Mouse (Mus musculus): ENCODE data around the gene Fam160b1. TPM values are rescaled to one million over a fixed set of nuclear protein-coding genes. Genes with fewer than 3 reads are reported as not detected.

The Fam160b1 gene
- polyA plus RNA-seq, 1 experiment: 13.7 TPM

DNA sequence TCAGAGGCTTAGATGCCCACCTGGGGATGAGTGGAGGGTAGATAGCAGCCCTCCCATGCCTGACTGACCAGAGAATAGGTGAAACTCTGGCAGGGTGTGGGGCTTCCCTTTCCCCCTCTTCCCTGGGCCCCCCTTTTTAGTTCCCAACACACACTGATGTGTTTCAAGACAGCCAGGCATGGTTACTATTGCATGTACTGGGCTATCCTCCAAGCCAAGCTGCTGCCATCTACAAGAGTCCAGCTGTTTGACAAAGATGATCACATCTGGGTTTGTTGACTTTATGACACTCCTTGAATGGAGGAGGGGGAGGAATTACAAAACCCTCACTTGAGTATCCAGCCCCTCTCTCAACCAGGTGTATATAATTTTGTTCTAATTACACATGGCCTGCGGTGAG, 47.5 kb downstream of the Fam160b1 start:
- H3K4me1 ChIP-seq (ENCODE audit: control insufficient read depth, insufficient read depth, low read length): peaks cover 11% of the 10 kb centered on the region
- no peak for TF ChIP-seq POLR2A (IDR thresholded peaks at IDR 0.05; ENCODE audit: control insufficient read depth, low read depth, low read length)
- no peak for TF ChIP-seq CTCF (IDR thresholded peaks at IDR 0.05; ENCODE audit: control insufficient read depth, insufficient read depth, insufficient replicate concordance, low read depth, low read length)
- H3K36me3 ChIP-seq (ENCODE audit: control insufficient read depth, insufficient read depth, low read length): no peaks in the 10 kb centered on the region
- H3K27ac ChIP-seq (ENCODE audit: control insufficient read depth, insufficient read depth, low read depth, low read length): no peak overlapping the region
- no peak overlapping the region for H3K4me3 ChIP-seq (ENCODE audit: control insufficient read depth, low read depth, low read length)
- no peaks in the 10 kb centered on the region; the same call in 1 of the 2 replicates for H3K27me3 ChIP-seq (ENCODE audit: control insufficient read depth, insufficient read depth, low read length)

DNA sequence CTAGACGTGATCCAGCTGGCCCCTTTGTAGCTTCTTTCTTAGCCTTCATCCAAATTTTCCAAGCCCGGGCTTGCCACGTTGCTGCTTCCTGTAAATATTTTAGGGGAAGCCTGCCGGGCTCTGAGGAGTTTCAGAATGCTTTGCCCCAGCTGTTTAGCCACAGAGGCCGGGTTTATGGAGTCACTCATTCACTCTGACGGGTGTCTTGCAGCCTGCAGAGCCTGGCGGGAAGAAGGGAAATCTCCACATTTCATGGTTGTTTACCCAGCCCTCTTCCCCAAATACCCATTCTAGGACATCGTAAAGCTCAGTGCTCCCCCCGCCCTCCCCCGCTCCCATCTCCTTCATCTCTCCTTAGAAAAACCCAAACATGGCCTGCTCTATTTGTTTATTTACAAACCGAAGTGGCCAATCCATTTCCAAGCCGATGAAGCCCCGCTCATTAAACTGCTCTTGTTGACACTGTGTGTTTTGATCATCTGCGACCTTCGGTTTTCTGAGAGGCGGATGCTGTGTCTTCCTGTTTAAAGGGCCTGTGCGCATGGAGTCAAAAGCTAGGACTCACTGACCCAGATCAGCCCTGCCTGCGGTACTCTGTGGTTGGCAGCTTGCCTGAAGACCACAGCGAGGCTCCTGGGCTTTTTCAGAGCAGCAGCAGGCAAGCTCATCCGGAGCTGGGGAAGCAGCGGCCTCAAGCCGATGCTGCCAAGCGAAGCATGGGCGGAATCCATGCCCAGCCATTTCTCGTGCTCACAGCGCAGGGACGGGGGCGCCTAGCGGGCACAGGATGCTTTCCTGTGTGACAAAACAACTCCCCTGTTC, 51.1 kb downstream of the Fam160b1 start:
- no peaks in the 10 kb centered on the region; the same call in 1 of the 2 replicates for H3K27me3 ChIP-seq (ENCODE audit: control insufficient read depth, insufficient read depth, low read length)
- TF ChIP-seq CTCF (IDR thresholded peaks at IDR 0.05; ENCODE audit: control insufficient read depth, insufficient read depth, insufficient replicate concordance, low read depth, low read length): no peak
- TF ChIP-seq POLR2A (IDR thresholded peaks at IDR 0.05; ENCODE audit: control insufficient read depth, low read depth, low read length): no peak
- no peak overlapping the region for H3K27ac ChIP-seq (ENCODE audit: control insufficient read depth, insufficient read depth, low read depth, low read length)
- H3K4me1 ChIP-seq (ENCODE audit: control insufficient read depth, insufficient read depth, low read length): no peaks in the 10 kb centered on the region
- H3K4me3 ChIP-seq (ENCODE audit: control insufficient read depth, low read depth, low read length): no peak overlapping the region
- no peaks in the 10 kb centered on the region for H3K36me3 ChIP-seq (ENCODE audit: control insufficient read depth, insufficient read depth, low read length)

DNA sequence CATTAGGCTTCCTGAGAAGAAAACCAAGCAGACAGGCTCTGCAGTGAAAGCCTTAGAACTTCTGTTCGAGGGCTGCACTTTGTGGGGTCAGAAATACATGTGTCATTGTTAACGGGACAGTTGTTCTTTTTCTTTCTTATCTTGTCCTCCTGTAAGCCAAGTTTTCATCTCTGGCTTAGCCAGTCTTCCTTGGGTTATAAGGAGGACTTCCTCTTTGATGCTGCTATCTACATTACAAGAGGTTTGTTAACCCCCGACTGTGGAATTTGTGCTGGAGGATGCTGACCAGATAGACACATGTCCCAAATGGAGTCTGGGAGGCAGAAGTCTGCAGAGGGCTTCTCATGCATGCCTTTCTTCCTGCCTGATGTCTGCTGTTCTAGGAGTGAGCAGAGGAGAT, 52.7 kb downstream of the Fam160b1 start:
- peaks cover 6% of the 10 kb centered on the region for H3K4me1 ChIP-seq (ENCODE audit: control insufficient read depth, insufficient read depth, low read length)
- TF ChIP-seq POLR2A (IDR thresholded peaks at IDR 0.05; ENCODE audit: control insufficient read depth, low read depth, low read length) (no peak), CTCF (IDR thresholded peaks at IDR 0.05; ENCODE audit: control insufficient read depth, insufficient read depth, insufficient replicate concordance, low read depth, low read length) (no peak)

DNA sequence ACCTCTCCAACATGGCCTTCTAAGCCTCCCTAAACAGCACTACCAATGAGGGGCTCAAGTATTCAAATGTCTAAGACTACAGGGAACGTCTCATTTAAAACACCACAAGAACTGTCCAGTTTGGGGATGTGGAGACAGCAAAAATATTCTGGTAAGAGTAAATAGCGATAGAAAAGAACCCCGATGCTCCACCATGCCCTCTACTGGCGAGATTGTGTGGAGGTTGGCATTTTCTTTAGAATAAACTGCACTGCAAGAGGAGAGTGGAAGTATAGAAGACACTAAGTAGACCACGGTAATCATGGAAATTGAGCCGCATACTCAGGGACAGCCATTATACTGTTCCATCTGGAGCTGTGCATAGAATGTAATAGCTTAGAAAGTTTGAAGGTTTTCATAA, 53.4 kb downstream of the Fam160b1 start:
- H3K4me1 ChIP-seq (ENCODE audit: control insufficient read depth, insufficient read depth, low read length): peaks cover 7% of the 10 kb centered on the region
- no peak for TF ChIP-seq CTCF (IDR thresholded peaks at IDR 0.05; ENCODE audit: control insufficient read depth, insufficient read depth, insufficient replicate concordance, low read depth, low read length)
- no peak for TF ChIP-seq POLR2A (IDR thresholded peaks at IDR 0.05; ENCODE audit: control insufficient read depth, low read depth, low read length)
- H3K27ac ChIP-seq (ENCODE audit: control insufficient read depth, insufficient read depth, low read depth, low read length): no peak overlapping the region
- no peaks in the 10 kb centered on the region; the same call in 1 of the 2 replicates for H3K27me3 ChIP-seq (ENCODE audit: control insufficient read depth, insufficient read depth, low read length)
- H3K4me3 ChIP-seq (ENCODE audit: control insufficient read depth, low read depth, low read length): no peak overlapping the region
- H3K36me3 ChIP-seq (ENCODE audit: control insufficient read depth, insufficient read depth, low read length): no peaks in the 10 kb centered on the region

More for the DNA sequence above, 52.7 kb downstream of the Fam160b1 start:
- Histone ChIP-seq H3K27me3 (ENCODE audit: control insufficient read depth, insufficient read depth, low read length) (no peaks in the 10 kb centered on the region; the same call in 1 of the 2 replicates), H3K27ac (ENCODE audit: control insufficient read depth, insufficient read depth, low read depth, low read length) (no peak overlapping the region), H3K4me3 (ENCODE audit: control insufficient read depth, low read depth, low read length) (no peak overlapping the region), H3K36me3 (ENCODE audit: control insufficient read depth, insufficient read depth, low read length) (no peaks in the 10 kb centered on the region)

DNA sequence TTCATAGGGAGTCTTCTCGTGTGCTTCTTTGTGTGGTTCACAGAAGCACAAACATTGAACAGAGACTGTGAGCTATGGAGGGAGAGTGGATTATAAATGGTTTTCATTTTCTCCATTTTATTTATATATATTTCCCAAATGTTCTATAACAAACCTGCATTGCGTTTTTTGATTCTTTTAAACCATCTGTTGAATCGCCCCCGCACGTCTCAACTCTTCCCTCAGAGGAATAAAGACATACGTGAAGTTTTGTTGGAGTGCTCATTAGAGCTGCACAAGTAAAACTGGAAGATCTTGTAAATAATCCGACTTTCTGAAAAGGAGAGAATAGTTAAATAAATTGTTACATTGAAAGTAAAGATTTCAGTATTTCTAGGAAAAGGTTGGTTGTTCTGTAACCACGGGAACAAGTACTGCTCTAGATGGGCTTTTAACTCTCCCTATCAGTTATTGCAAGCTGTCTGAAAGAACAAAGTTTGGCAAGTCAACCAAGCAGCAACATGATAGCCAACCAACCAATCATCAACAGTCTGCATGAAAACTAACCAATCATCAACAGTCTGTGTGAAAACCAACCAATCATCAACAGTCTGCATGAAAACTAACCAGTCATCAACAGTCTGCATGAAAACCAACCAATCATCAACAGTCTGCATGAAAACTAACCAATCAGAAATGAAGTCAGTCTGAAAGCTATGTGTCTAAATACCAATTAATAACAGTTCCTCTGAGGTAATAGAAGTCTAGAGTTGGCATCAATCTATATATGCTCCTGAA, 54.7 kb downstream of the Fam160b1 start:
- Histone ChIP-seq H3K4me1 (ENCODE audit: control insufficient read depth, insufficient read depth, low read length) (peaks cover 7% of the 10 kb centered on the region), H3K4me3 (ENCODE audit: control insufficient read depth, low read depth, low read length) (no peak overlapping the region), H3K27ac (ENCODE audit: control insufficient read depth, insufficient read depth, low read depth, low read length) (no peak overlapping the region), H3K27me3 (ENCODE audit: control insufficient read depth, insufficient read depth, low read length) (no peaks in the 10 kb centered on the region; the same call in 1 of the 2 replicates), H3K36me3 (ENCODE audit: control insufficient read depth, insufficient read depth, low read length) (no peaks in the 10 kb centered on the region)
- TF ChIP-seq POLR2A (IDR thresholded peaks at IDR 0.05; ENCODE audit: control insufficient read depth, low read depth, low read length) (no peak), CTCF (IDR thresholded peaks at IDR 0.05; ENCODE audit: control insufficient read depth, insufficient read depth, insufficient replicate concordance, low read depth, low read length) (no peak)

DNA sequence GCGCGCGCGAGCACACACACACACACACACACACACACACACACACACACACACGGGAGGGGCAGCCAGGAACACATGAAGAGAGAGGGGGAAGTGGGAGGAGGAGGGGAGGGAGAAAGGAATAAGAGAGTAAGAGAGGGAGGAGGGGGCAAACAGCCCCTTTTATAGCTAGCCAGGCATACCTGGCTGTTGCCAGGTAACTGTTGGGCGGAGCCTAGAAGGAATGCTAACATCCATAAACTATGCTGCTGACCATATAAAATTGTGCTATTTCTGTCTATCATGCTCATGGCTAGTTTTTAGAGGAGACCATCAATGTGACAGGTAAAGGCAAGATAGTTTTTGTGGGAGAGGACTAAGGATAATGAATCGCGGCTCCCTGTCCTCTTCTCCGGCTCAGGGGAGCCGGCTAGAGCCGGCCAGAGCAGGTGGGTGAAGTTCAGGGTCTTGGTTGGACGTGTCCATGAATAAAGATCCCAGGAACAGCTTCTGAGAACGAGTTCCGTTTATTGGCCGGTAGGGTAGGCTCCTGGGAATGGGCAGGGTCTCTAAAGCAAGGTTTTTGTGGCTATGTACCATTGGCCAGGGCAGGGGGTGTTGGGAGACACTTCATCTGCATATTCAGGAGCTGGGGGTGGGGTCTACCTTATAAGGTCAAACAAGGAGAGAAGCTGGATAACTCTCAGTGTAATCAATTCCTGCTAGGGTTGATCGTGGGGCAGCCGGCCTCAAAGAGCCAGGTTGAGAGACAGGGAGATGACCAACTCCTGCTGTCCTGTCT, 57.5 kb downstream of the Fam160b1 start:
- no peak overlapping the region; the same call in 1 of the 2 replicates for H3K27ac ChIP-seq (ENCODE audit: control insufficient read depth, insufficient read depth, low read depth, low read length)
- TF ChIP-seq POLR2A (IDR thresholded peaks at IDR 0.05; ENCODE audit: control insufficient read depth, low read depth, low read length): peak; percentile 31; the same call in 1 of the 2 replicates
- TF ChIP-seq CTCF (IDR thresholded peaks at IDR 0.05; ENCODE audit: control insufficient read depth, insufficient read depth, insufficient replicate concordance, low read depth, low read length): no peak

More for the DNA sequence above, 57.5 kb downstream of the Fam160b1 start:
- Histone ChIP-seq H3K4me3 (ENCODE audit: control insufficient read depth, low read depth, low read length) (peak overlapping the region; percentile 85), H3K36me3 (ENCODE audit: control insufficient read depth, insufficient read depth, low read length) (no peaks in the 10 kb centered on the region), H3K27me3 (ENCODE audit: control insufficient read depth, insufficient read depth, low read length) (no peaks in the 10 kb centered on the region), H3K4me1 (ENCODE audit: control insufficient read depth, insufficient read depth, low read length) (peaks cover 8% of the 10 kb centered on the region)

All from testis, adult 2 months (tissue).